Mouse (Mus musculus): Measurements from ENCODE around the gene Mgll. TPM values are rescaled to one million over a fixed set of nuclear protein-coding genes. Genes with fewer than 3 reads are reported as not detected.

The Mgll gene
- polyA plus RNA-seq, 1 experiment from 2014 or later: 44.4 TPM

- 0 out of 2 replicates have a peak, but pooled peaks cover 3% of the 10 kb centered on the region for H3K27me3 ChIP-seq
- no peak overlapping the region for H3K4me3 ChIP-seq
- peaks cover 83% of the 10 kb centered on the region for H3K4me1 ChIP-seq (replicated peaks)
- H3K27ac ChIP-seq: peak overlapping the region; percentile 74
- H3K9ac ChIP-seq: no peak overlapping the region
- H3K4me2 ChIP-seq: peak overlapping the region; percentile 43; the same call in 1 of the 2 replicates
- H3K36me3 ChIP-seq: no peaks in the 10 kb centered on the region
- H3K9me3 ChIP-seq (replicated peaks): no peaks in the 10 kb centered on the region
- 46% methylated on average over 13 of the region's 13 CpGs for WGBS
- ATAC-seq (replicated peaks; ENCODE audit: insufficient number of reproducible peaks, insufficient read depth, low FRiP score, low read depth): peak; percentile 69
Observed at GRCm38 (mm10) chr6:88762440-88763196, 38.4 kb downstream of the Mgll start.

DNA sequence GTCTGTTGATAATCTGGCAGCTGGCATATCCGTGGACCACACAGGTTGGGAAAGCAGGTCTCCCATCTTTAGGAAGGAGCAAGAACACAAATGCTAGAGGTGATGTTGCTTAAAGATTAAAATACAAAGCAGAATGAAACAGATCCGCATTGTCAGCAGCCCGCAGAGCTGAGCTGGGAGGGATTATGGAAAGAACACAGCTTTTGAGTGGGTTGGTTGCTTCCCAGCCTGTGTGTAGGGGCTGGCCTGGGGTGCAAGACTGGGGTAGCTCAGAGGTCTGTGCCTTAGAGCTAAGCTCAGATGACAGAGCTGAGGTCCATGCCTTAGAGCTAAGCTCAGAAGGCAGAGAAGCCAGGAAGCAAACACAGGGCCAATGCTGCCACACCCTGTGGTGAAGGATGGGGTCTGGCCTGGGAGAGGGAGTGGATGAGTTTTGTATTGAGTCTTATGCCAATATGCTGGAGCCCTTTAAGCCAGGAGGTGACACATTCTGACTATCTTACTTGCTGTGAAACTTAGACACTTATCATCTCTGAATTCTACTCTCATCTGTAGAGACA, 39.4 kb downstream of the Mgll start:
- no peak for ATAC-seq (replicated peaks; ENCODE audit: insufficient number of reproducible peaks, insufficient read depth, low FRiP score, low read depth)
- H3K4me3 ChIP-seq: no peak overlapping the region
- 0 out of 2 replicates have a peak, but pooled peaks cover 3% of the 10 kb centered on the region for H3K27me3 ChIP-seq
- H3K27ac ChIP-seq: no peak overlapping the region
- no peaks in the 10 kb centered on the region for H3K36me3 ChIP-seq
- no peak overlapping the region for H3K4me2 ChIP-seq
- WGBS: 84% methylated on average over 3 of the region's 3 CpGs
- H3K9ac ChIP-seq: no peak overlapping the region
- H3K9me3 ChIP-seq (replicated peaks): no peaks in the 10 kb centered on the region
- peaks cover 73% of the 10 kb centered on the region for H3K4me1 ChIP-seq (replicated peaks)

GRCm38 (mm10) chr6:88764281-88764680, 40.1 kb downstream of the Mgll start:
- H3K9me3 ChIP-seq (replicated peaks): no peaks in the 10 kb centered on the region

DNA sequence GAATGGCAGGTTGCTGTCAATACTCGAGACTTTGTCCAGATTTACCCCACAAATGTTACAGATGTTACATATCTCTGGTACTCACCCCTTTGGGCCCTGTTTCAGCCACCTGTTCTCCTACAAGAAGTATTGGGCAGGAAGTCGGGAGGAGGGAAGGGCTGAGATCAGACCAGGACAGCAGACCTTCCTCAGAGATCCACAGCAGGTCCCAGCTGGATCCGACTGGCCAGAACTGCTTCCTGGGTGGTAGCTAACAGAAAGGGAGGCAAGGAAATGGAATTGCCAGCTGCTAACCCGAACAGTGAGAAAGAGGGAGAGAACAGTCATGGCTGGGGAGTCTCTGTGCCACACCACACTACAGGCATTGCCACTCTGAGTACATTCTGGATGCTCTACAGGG, 43.5 kb downstream of the Mgll start:
- Histone ChIP-seq H3K36me3 (no peaks in the 10 kb centered on the region), H3K27me3 (no peaks in the 10 kb centered on the region), H3K27ac (no peak overlapping the region), H3K4me1 (replicated peaks) (peaks cover 40% of the 10 kb centered on the region), H3K4me2 (no peak overlapping the region), H3K9ac (no peak overlapping the region), H3K4me3 (no peak overlapping the region), H3K9me3 (replicated peaks) (no peaks in the 10 kb centered on the region)
- ATAC-seq (replicated peaks; ENCODE audit: insufficient number of reproducible peaks, insufficient read depth, low FRiP score, low read depth): no peak
- 66% methylated on average over 4 of the region's 4 CpGs for WGBS

More at GRCm38 (mm10) chr6:88764281-88764680, 40.1 kb downstream of the Mgll start:
- Histone ChIP-seq H3K27ac (0 out of 2 replicates have a peak overlapping the region, but pooled peaks have one; percentile 5), H3K9ac (no peak overlapping the region), H3K4me1 (replicated peaks) (peaks cover 66% of the 10 kb centered on the region), H3K27me3 (0 out of 2 replicates have a peak, but pooled peaks cover 3% of the 10 kb centered on the region), H3K4me3 (no peak overlapping the region), H3K36me3 (no peaks in the 10 kb centered on the region), H3K4me2 (no peak overlapping the region)
- WGBS: 74% methylated on average over 4 of the region's 4 CpGs
- ATAC-seq (replicated peaks; ENCODE audit: insufficient number of reproducible peaks, insufficient read depth, low FRiP score, low read depth): no peak

- Histone ChIP-seq H3K9me3 (replicated peaks) (no peaks in the 10 kb centered on the region), H3K36me3 (no peaks in the 10 kb centered on the region), H3K4me1 (replicated peaks) (peaks cover 24% of the 10 kb centered on the region), H3K4me3 (no peak overlapping the region), H3K4me2 (no peak overlapping the region), H3K27ac (no peak overlapping the region), H3K9ac (no peak overlapping the region), H3K27me3 (no peaks in the 10 kb centered on the region)
- no peak for ATAC-seq (replicated peaks; ENCODE audit: insufficient number of reproducible peaks, insufficient read depth, low FRiP score, low read depth)
- WGBS: 69% methylated on average over 6 of the region's 6 CpGs
Observed at GRCm38 (mm10) chr6:88769723-88770122, 45.5 kb downstream of the Mgll start.

GRCm38 (mm10) chr6:88770300-88770904, 46.2 kb downstream of the Mgll start:
- H3K27me3 ChIP-seq: no peaks in the 10 kb centered on the region
- H3K27ac ChIP-seq: no peak overlapping the region
- H3K9ac ChIP-seq: no peak overlapping the region
- no peak overlapping the region for H3K4me2 ChIP-seq
- peaks cover 24% of the 10 kb centered on the region for H3K4me1 ChIP-seq (replicated peaks)
- 72% methylated on average over 17 of the region's 17 CpGs for WGBS
- no peak overlapping the region for H3K4me3 ChIP-seq
- ATAC-seq (replicated peaks; ENCODE audit: insufficient number of reproducible peaks, insufficient read depth, low FRiP score, low read depth): no peak
- H3K36me3 ChIP-seq: no peaks in the 10 kb centered on the region
- H3K9me3 ChIP-seq (replicated peaks): no peaks in the 10 kb centered on the region

- H3K36me3 ChIP-seq: no peaks in the 10 kb centered on the region
- H3K9ac ChIP-seq: no peak overlapping the region
- no peak overlapping the region for H3K27ac ChIP-seq
- no peak for ATAC-seq (replicated peaks; ENCODE audit: insufficient number of reproducible peaks, insufficient read depth, low FRiP score, low read depth)
- H3K4me2 ChIP-seq: no peak overlapping the region
- H3K4me3 ChIP-seq: no peak overlapping the region
- H3K27me3 ChIP-seq: no peaks in the 10 kb centered on the region
- peaks cover 21% of the 10 kb centered on the region for H3K4me1 ChIP-seq (replicated peaks)
- no peaks in the 10 kb centered on the region for H3K9me3 ChIP-seq (replicated peaks)
- WGBS: 85% methylated on average over 5 of the region's 5 CpGs
Observed at GRCm38 (mm10) chr6:88770981-88771380, 46.8 kb downstream of the Mgll start.

DNA sequence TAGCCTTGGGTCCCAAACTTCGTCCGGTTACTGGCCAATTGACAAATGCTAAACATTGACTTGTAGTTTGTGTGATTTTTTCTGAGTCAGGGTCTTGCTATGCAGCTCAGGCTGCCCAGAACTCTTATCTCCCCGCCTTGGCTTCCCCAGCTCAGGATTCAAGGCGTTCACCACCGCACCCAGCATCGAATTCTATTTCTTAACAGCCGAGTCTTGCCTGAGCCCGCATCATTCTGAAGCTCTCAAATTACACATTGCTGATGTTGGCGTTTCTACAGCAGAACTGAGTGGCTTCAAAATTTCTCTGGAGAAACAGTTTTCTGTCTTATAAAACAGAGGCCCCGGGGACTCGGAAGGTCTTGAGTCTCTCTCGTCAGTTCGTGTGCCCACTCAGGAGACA, 47.8 kb downstream of the Mgll start:
- Histone ChIP-seq H3K36me3 (no peaks in the 10 kb centered on the region), H3K4me1 (replicated peaks) (peaks cover 22% of the 10 kb centered on the region), H3K27me3 (no peaks in the 10 kb centered on the region), H3K9me3 (replicated peaks) (no peaks in the 10 kb centered on the region), H3K9ac (no peak overlapping the region), H3K4me3 (no peak overlapping the region), H3K4me2 (no peak overlapping the region), H3K27ac (peak overlapping the region; percentile 13; the same call in 1 of the 2 replicates)
- ATAC-seq (replicated peaks; ENCODE audit: insufficient number of reproducible peaks, insufficient read depth, low FRiP score, low read depth): no peak
- WGBS: 66% methylated on average over 13 of the region's 13 CpGs

GRCm38 (mm10) chr6:88774055-88774454, 49.8 kb downstream of the Mgll start:
- 57% methylated on average over 9 of the region's 9 CpGs for WGBS
- Histone ChIP-seq H3K4me1 (replicated peaks) (peaks cover 26% of the 10 kb centered on the region), H3K9me3 (replicated peaks) (no peaks in the 10 kb centered on the region), H3K36me3 (no peaks in the 10 kb centered on the region), H3K4me2 (no peak overlapping the region), H3K4me3 (no peak overlapping the region), H3K9ac (no peak overlapping the region), H3K27me3 (no peaks in the 10 kb centered on the region), H3K27ac (no peak overlapping the region)
- no peak for ATAC-seq (replicated peaks; ENCODE audit: insufficient number of reproducible peaks, insufficient read depth, low FRiP score, low read depth)

DNA sequence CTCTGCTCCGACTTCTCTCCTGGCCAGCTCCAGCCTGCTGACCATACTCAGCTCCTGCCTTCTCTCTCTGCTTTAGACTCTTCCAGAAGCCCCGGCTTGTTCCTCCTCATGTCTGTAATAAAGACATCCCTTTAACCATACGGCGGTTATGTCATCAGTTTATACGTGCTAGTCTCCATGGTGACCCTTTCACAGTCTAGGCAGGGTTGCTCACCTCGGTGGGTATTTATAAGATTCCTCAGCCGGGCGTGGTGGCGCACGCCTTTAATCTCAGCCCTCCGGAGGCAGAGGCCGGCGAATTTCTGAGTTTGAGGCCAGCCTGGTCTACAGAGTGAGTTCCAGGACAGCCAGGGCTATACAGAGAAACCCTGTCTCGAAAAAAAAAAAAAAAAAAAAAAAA, 51.1 kb downstream of the Mgll start:
- H3K4me1 ChIP-seq (replicated peaks): peaks cover 20% of the 10 kb centered on the region
- no peaks in the 10 kb centered on the region for H3K27me3 ChIP-seq
- H3K9me3 ChIP-seq (replicated peaks): no peaks in the 10 kb centered on the region
- H3K36me3 ChIP-seq: no peaks in the 10 kb centered on the region
- H3K27ac ChIP-seq: no peak overlapping the region
- H3K9ac ChIP-seq: no peak overlapping the region
- H3K4me2 ChIP-seq: no peak overlapping the region
- ATAC-seq (replicated peaks; ENCODE audit: insufficient number of reproducible peaks, insufficient read depth, low FRiP score, low read depth): no peak
- no peak overlapping the region for H3K4me3 ChIP-seq
- 67% methylated on average over 14 of the region's 14 CpGs for WGBS

GRCm38 (mm10) chr6:88776336-88776923, 52.2 kb downstream of the Mgll start:
- Histone ChIP-seq H3K9me3 (replicated peaks) (no peaks in the 10 kb centered on the region), H3K4me3 (no peak overlapping the region), H3K27me3 (no peaks in the 10 kb centered on the region), H3K4me1 (replicated peaks) (peaks cover 20% of the 10 kb centered on the region), H3K36me3 (no peaks in the 10 kb centered on the region), H3K9ac (no peak overlapping the region), H3K27ac (no peak overlapping the region), H3K4me2 (peak overlapping the region; percentile 16)
- 42% methylated on average over 13 of the region's 13 CpGs for WGBS
- peak; percentile 48; the same call in 1 of the 2 replicates for ATAC-seq (replicated peaks; ENCODE audit: insufficient number of reproducible peaks, insufficient read depth, low FRiP score, low read depth)
